Mouse (Mus musculus): Measurements from ENCODE around the gene Spsb4. TPM values are rescaled to one million over a fixed set of nuclear protein-coding genes. Genes with fewer than 3 reads are reported as not detected.

The Spsb4 gene
- polyA plus RNA-seq, 1 experiment from 2014 or later = 81.1 TPM

DNA sequence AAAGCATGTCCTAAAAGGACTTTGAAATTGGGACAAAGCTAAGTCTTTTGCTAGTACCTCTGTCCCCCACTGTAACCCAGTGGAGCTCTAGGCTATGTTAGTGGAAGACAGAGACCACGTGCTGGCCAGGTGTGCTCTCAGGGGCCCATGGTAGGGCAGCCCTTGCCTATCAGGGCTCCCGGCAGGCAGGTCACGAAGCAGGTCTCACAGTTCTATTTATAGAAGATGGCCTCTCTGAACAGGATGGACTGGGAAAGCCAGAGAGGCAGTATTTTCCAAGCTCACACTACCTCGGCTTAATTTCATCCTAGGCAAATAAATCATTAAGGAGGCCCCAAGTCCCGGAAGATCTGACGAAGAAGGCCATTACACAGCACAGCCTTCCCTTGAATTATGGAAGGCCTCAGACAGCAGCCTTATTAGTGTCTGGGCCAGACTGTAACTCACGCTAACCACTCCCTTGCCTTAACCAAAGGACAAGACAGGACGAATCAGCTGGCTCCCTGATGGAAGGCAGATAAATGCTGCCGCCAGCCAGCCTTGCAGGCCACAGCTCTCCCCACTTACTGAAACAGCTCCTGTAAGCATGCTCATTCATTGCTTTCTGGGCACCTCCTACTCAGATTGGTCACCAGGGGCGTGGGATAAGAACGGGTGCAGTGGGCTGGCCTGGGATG, 31.7 kb downstream of the Spsb4 start:
- 67% methylated on average over 11 of the region's 11 CpGs for WGBS
- Histone ChIP-seq H3K9me3 (no peaks in the 10 kb centered on the region), H3K36me3 (replicated peaks) (peaks cover 5% of the 10 kb centered on the region; the same call in 1 of the 2 replicates), H3K4me3 (replicated peaks) (no peak overlapping the region), H3K27ac (peak overlapping the region; percentile 32; the same call in 1 of the 2 replicates), H3K9ac (no peak overlapping the region), H3K4me1 (peaks cover 93% of the 10 kb centered on the region), H3K27me3 (no peaks in the 10 kb centered on the region), H3K4me2 (no peak overlapping the region)
- no peak for ATAC-seq (ENCODE audit: low FRiP score)

GRCm38 (mm10) chr9:96984034-96984433, 34.6 kb downstream of the Spsb4 start:
- WGBS = 95% methylated on average over 8 of the region's 8 CpGs
- Histone ChIP-seq H3K9ac (no peak overlapping the region), H3K9me3 (no peaks in the 10 kb centered on the region), H3K36me3 (replicated peaks) (0 out of 2 replicates have a peak, but pooled peaks cover 5% of the 10 kb centered on the region), H3K27ac (no peak overlapping the region), H3K4me2 (no peak overlapping the region), H3K27me3 (no peaks in the 10 kb centered on the region), H3K4me3 (replicated peaks) (no peak overlapping the region), H3K4me1 (peaks cover 93% of the 10 kb centered on the region)
- no peak for ATAC-seq (ENCODE audit: low FRiP score)

GRCm38 (mm10) chr9:96982940-96983339, 35.7 kb downstream of the Spsb4 start:
- no peak overlapping the region for H3K4me3 ChIP-seq (replicated peaks)
- H3K9me3 ChIP-seq = no peaks in the 10 kb centered on the region
- no peak overlapping the region for H3K9ac ChIP-seq
- H3K27ac ChIP-seq = peak overlapping the region; percentile 50; the same call in 1 of the 2 replicates
- ATAC-seq (ENCODE audit: low FRiP score) = no peak
- WGBS = 48% methylated on average over 3 of the region's 3 CpGs
- no peaks in the 10 kb centered on the region for H3K27me3 ChIP-seq
- 0 out of 2 replicates have a peak, but pooled peaks cover 5% of the 10 kb centered on the region for H3K36me3 ChIP-seq (replicated peaks)
- peaks cover 93% of the 10 kb centered on the region for H3K4me1 ChIP-seq
- H3K4me2 ChIP-seq = no peak overlapping the region

DNA sequence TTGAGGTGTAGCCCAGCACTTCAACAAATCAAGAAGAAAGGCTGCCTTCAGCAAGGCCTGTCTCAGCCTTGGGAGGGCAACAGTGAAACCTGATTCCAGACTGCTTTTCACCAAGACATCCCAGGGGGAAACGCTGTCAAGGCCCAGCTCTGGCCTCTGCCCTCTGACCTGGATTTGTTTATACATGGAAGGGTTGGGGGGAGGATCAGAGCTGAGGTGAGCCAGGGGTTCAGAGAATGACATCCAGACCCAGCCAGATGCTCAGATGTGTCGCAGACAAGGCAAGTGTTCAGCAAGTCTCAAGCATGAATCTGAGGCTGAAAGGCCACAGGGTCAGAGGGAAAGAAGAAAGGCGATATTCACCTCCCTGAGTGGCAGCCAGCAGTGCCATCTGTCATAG, 36.3 kb downstream of the Spsb4 start:
- ATAC-seq (ENCODE audit: low FRiP score) = no peak
- H3K9me3 ChIP-seq = no peaks in the 10 kb centered on the region
- no peaks in the 10 kb centered on the region for H3K27me3 ChIP-seq
- peaks cover 93% of the 10 kb centered on the region for H3K4me1 ChIP-seq
- WGBS = 8% methylated on average over 3 of the region's 3 CpGs
- no peak overlapping the region for H3K9ac ChIP-seq
- H3K4me2 ChIP-seq = no peak overlapping the region
- H3K36me3 ChIP-seq (replicated peaks) = 0 out of 2 replicates have a peak, but pooled peaks cover 2% of the 10 kb centered on the region
- H3K27ac ChIP-seq = peak overlapping the region; percentile 50
- H3K4me3 ChIP-seq (replicated peaks) = no peak overlapping the region

GRCm38 (mm10) chr9:96981836-96982235, 36.8 kb downstream of the Spsb4 start:
- Histone ChIP-seq H3K4me1 (peaks cover 93% of the 10 kb centered on the region), H3K9ac (no peak overlapping the region), H3K27me3 (no peaks in the 10 kb centered on the region), H3K4me3 (replicated peaks) (no peak overlapping the region), H3K27ac (peak overlapping the region; percentile 91), H3K9me3 (no peaks in the 10 kb centered on the region), H3K36me3 (replicated peaks) (0 out of 2 replicates have a peak, but pooled peaks cover 2% of the 10 kb centered on the region), H3K4me2 (no peak overlapping the region)
- no peak for ATAC-seq (ENCODE audit: low FRiP score)
- WGBS = 82% methylated on average over 5 of the region's 5 CpGs

GRCm38 (mm10) chr9:96981121-96981520, 37.5 kb downstream of the Spsb4 start:
- Histone ChIP-seq H3K27ac (peak overlapping the region; percentile 91), H3K9ac (no peak overlapping the region), H3K9me3 (no peaks in the 10 kb centered on the region), H3K36me3 (replicated peaks) (0 out of 2 replicates have a peak, but pooled peaks cover 2% of the 10 kb centered on the region), H3K4me2 (peak overlapping the region; percentile 32), H3K4me1 (peaks cover 92% of the 10 kb centered on the region), H3K4me3 (replicated peaks) (no peak overlapping the region), H3K27me3 (no peaks in the 10 kb centered on the region)
- 0 out of 2 replicates have a peak, but pooled peaks have one; percentile 0 for ATAC-seq (ENCODE audit: low FRiP score)
- 13% methylated on average over 9 of the region's 9 CpGs for WGBS

GRCm38 (mm10) chr9:96980037-96980997, 38.3 kb downstream of the Spsb4 start:
- Histone ChIP-seq H3K9ac (peak overlapping the region; percentile 42; the same call in 1 of the 2 replicates), H3K4me2 (peak overlapping the region; percentile 32), H3K4me3 (replicated peaks) (no peak overlapping the region)

DNA sequence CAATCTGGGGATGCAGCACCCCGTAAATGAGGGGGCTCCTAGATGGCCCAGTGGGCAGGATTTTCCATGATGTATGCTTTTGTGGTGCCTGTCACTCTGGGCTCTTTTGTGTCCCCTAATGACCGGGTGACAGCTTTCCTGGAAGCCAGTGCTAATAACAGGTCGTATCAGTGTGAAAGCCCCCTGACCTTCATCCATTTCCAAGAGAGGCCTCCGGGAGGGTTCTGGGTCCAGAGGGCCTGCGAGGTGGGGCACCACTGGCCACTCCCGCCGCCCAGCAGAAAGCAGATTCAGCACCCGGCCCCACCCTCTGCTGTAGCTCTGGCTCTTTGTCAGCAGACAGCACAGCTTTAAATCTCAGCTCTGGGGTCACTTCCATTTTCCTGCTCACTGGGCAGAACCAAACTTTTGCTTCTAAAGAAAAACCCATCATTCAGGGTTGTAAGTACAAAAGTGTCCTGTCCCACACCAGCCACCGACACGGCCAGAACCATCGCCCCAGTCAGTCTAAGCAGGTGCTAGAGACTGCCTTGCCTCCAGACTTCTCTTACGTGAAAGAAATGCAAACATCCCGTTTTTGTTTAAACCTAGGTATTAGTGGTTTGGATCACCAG, 39.1 kb downstream of the Spsb4 start:
- peaks cover 4% of the 10 kb centered on the region; the same call in 1 of the 2 replicates for H3K36me3 ChIP-seq (replicated peaks)
- no peak for ATAC-seq (ENCODE audit: low FRiP score)
- peak overlapping the region; percentile 32 for H3K4me2 ChIP-seq
- 10% methylated on average over 13 of the region's 13 CpGs for WGBS
- no peaks in the 10 kb centered on the region for H3K27me3 ChIP-seq
- H3K27ac ChIP-seq = peak overlapping the region; percentile 91
- peak overlapping the region; percentile 42; the same call in 1 of the 2 replicates for H3K9ac ChIP-seq
- H3K4me1 ChIP-seq = peaks cover 79% of the 10 kb centered on the region
- no peaks in the 10 kb centered on the region for H3K9me3 ChIP-seq
- H3K4me3 ChIP-seq (replicated peaks) = no peak overlapping the region

More at GRCm38 (mm10) chr9:96980037-96980997, 38.3 kb downstream of the Spsb4 start:
- Histone ChIP-seq H3K36me3 (replicated peaks) (0 out of 2 replicates have a peak, but pooled peaks cover 2% of the 10 kb centered on the region), H3K4me1 (peaks cover 85% of the 10 kb centered on the region), H3K27me3 (no peaks in the 10 kb centered on the region), H3K9me3 (no peaks in the 10 kb centered on the region), H3K27ac (peak overlapping the region; percentile 91)
- WGBS = 14% methylated on average over 10 of the region's 10 CpGs
- ATAC-seq (ENCODE audit: low FRiP score) = peak; percentile 89

- Histone ChIP-seq H3K9ac (no peak overlapping the region), H3K4me2 (no peak overlapping the region)
Observed at GRCm38 (mm10) chr9:96978147-96978782, 40.4 kb downstream of the Spsb4 start.

GRCm38 (mm10) chr9:96977287-96978145, 41.1 kb downstream of the Spsb4 start:
- WGBS = 67% methylated on average over 13 of the region's 13 CpGs
- H3K27me3 ChIP-seq = no peaks in the 10 kb centered on the region
- H3K27ac ChIP-seq = 0 out of 2 replicates have a peak overlapping the region, but pooled peaks have one; percentile 42
- ATAC-seq (ENCODE audit: low FRiP score) = peak; percentile 1; the same call in 1 of the 2 replicates
- H3K9me3 ChIP-seq = no peaks in the 10 kb centered on the region
- H3K4me1 ChIP-seq = peaks cover 75% of the 10 kb centered on the region
- no peak overlapping the region for H3K4me2 ChIP-seq
- no peak overlapping the region for H3K4me3 ChIP-seq (replicated peaks)
- H3K36me3 ChIP-seq (replicated peaks) = peaks cover 7% of the 10 kb centered on the region; the same call in 1 of the 2 replicates
- no peak overlapping the region for H3K9ac ChIP-seq

More at GRCm38 (mm10) chr9:96978147-96978782, 40.4 kb downstream of the Spsb4 start:
- no peaks in the 10 kb centered on the region for H3K27me3 ChIP-seq
- WGBS = 58% methylated on average over 10 of the region's 10 CpGs
- peaks cover 75% of the 10 kb centered on the region for H3K4me1 ChIP-seq
- H3K36me3 ChIP-seq (replicated peaks) = peaks cover 5% of the 10 kb centered on the region; the same call in 1 of the 2 replicates
- H3K4me3 ChIP-seq (replicated peaks) = no peak overlapping the region
- H3K9me3 ChIP-seq = no peaks in the 10 kb centered on the region
- ATAC-seq (ENCODE audit: low FRiP score) = peak; percentile 15; the same call in 1 of the 2 replicates
- H3K27ac ChIP-seq = 0 out of 2 replicates have a peak overlapping the region, but pooled peaks have one; percentile 42

Data from forebrain, embryonic 12.5 days (tissue).